Mouse (Mus musculus) MEL (cell line): Measurements from ENCODE around the gene Hsph1.

Source experiments
- CTCF ChIP-seq, 3 experiments: IDR thresholded peaks in 2 of 3; conservative IDR thresholded peaks in 1 of 3; 2 replicates each; pipeline ENCODE4 v1.5.1; 2011 to 2012; ENCODE audit warnings: low read length in 3 of 3, low read depth in 2 of 3, mild to moderate bottlenecking in 2 of 3, improper control_type of control experiment in 1 of 3, inconsistent platforms in 1 of 3, mixed read lengths in 1 of 3, moderate library complexity in 1 of 3; ENCODE audit not compliant: control insufficient read depth in 1 of 3, insufficient read depth in 1 of 3, poor library complexity in 1 of 3, severe bottlenecking in 1 of 3
- EP300 ChIP-seq, 2 experiments: IDR thresholded peaks; 2 replicates each; pipeline ENCODE4 v1.6.1; 2011; ENCODE audit warnings: improper control_type of control experiment in 2 of 2, low read length in 2 of 2, low read depth in 1 of 2, mild to moderate bottlenecking in 1 of 2
- GATA1 ChIP-seq: IDR thresholded peaks from 2 replicates; pipeline ENCODE4 v1.6.1; 2011; ENCODE audit warnings: low read depth, low read length, improper control_type of control experiment
- JUND ChIP-seq: IDR thresholded peaks from 2 replicates; pipeline ENCODE4 v1.6.1; 2011; ENCODE audit warnings: low read depth, mild to moderate bottlenecking, improper control_type of control experiment, low read length
- KAT2A ChIP-seq: conservative IDR thresholded peaks from 2 replicates; pipeline ENCODE4 v1.6.1; 2012; ENCODE audit warnings: low read depth, low read length, improper control_type of control experiment, inconsistent platforms
- MAZ ChIP-seq: IDR thresholded peaks from 2 replicates; pipeline ENCODE4 v1.6.1; 2012; ENCODE audit warnings: low read depth, mild to moderate bottlenecking, inconsistent platforms, low read length, improper control_type of control experiment
- POLR2A ChIP-seq, 2 experiments: IDR thresholded peaks; 2 replicates each; pipeline ENCODE4 v1.6.1; 2011 to 2012; ENCODE audit warnings: low read length in 2 of 2, mild to moderate bottlenecking in 2 of 2, control low read depth in 1 of 2, improper control_type of control experiment in 1 of 2, low read depth in 1 of 2, moderate library complexity in 1 of 2; ENCODE audit not compliant: control insufficient read depth in 1 of 2, insufficient read depth in 1 of 2, poor library complexity in 1 of 2
- ZC3H11A ChIP-seq: IDR thresholded peaks from 2 replicates; pipeline ENCODE4 v1.6.1; 2012; ENCODE audit warnings: low read depth, mild to moderate bottlenecking, inconsistent platforms, low read length, improper control_type of control experiment
- ZMIZ1 ChIP-seq: IDR thresholded peaks from 2 replicates; pipeline ENCODE4 v1.6.1; 2012; ENCODE audit warnings: low read depth, mild to moderate bottlenecking, inconsistent platforms, low read length, improper control_type of control experiment, moderate library complexity

GRCm38 (mm10) chr5:149585910-149586309 lies 50.3 kb downstream of the Hsph1 start:
- TF ChIP-seq JUND (no peak), ZC3H11A (0 out of 2 replicates have a peak, but pooled peaks have one; percentile 8), GATA1 (no peak), POLR2A (IDR thresholded peaks at IDR 0.05; ENCODE audit: control insufficient read depth in 1 of 2, insufficient read depth in 1 of 2, low read depth in 1 of 2, low read length in 2 of 2, poor library complexity in 1 of 2) (no peak), KAT2A (no peak), MAZ (no peak), EP300 (IDR thresholded peaks at IDR 0.05; ENCODE audit: low read depth in 1 of 2, low read length in 2 of 2) (no peak), CTCF (IDR thresholded peaks at IDR 0.05 in 2 of 3, conservative IDR thresholded peaks at IDR 0.05 in 1 of 3; ENCODE audit: control insufficient read depth in 1 of 3, insufficient read depth in 1 of 3, low read depth in 2 of 3, low read length in 3 of 3, poor library complexity in 1 of 3, severe bottlenecking in 1 of 3) (peak in 2 of 3 experiments; percentile 38 to 57; a peak in 3 of 6 replicates), ZMIZ1 (no peak)
